Mouse (Mus musculus) neural tube, embryonic 11.5 days (tissue): ENCODE results near the gene Gimap8. TPM values are rescaled to one million over a fixed set of nuclear protein-coding genes. Genes with fewer than 3 reads are reported as not detected.
"Not testable (repeated sequence)": the region's sequence is repeated elsewhere in the genome, so short reads cannot be mapped to it uniquely, and the experiment has no call there.

Experiments used
- ATAC-seq: fragments of 200-750 bp; cut with Nextera tagmentation; 2 replicates; pipeline ENCODE4 v1.8.0; 2017; ENCODE audit warnings: moderate number of reproducible peaks, mild to moderate bottlenecking, moderate TSS enrichment, moderate library complexity; ENCODE audit not compliant: insufficient read depth, low FRiP score, low TSS enrichment
- DNase-seq: peaks from one replicate; pipeline ENCODE4 v3.0.0-alpha.2; 2015; ENCODE audit warnings: low spot score
- H3K27ac ChIP-seq: fragments of 300-500 bp; sonication (generic); 2 replicates; pipeline ENCODE4 v1.5.1; 2014; ENCODE audit warnings: low read depth, mild to moderate bottlenecking, low read length
- H3K27me3 ChIP-seq: fragments of 300-500 bp; sonication (generic); 2 replicates; pipeline ENCODE4 v1.6.1; 2014; ENCODE audit warnings: mild to moderate bottlenecking, low read length, mixed read lengths; ENCODE audit not compliant: control insufficient read depth, insufficient read depth
- H3K36me3 ChIP-seq: fragments of 300-500 bp; sonication (generic); 2 replicates; pipeline ENCODE4 v1.6.1; 2014; ENCODE audit warnings: mild to moderate bottlenecking, low read length, moderate library complexity, mixed read lengths; ENCODE audit not compliant: control insufficient read depth, insufficient read depth
- H3K4me1 ChIP-seq: fragments of 300-500 bp; sonication (generic); 2 replicates; pipeline ENCODE4 v1.6.1; 2014; ENCODE audit warnings: low read length, mixed read lengths; ENCODE audit not compliant: control insufficient read depth, insufficient read depth
- H3K4me2 ChIP-seq: fragments of 300-500 bp; sonication (generic); 2 replicates; pipeline ENCODE4 v1.6.1; 2014; ENCODE audit warnings: low read depth, mild to moderate bottlenecking, moderate library complexity
- H3K4me3 ChIP-seq: fragments of 300-500 bp; sonication (generic); 2 replicates; pipeline ENCODE4 v1.5.1; 2014; ENCODE audit warnings: low read depth, low read length
- H3K9ac ChIP-seq: fragments of 300-500 bp; sonication (generic); 2 replicates; pipeline ENCODE4 v1.6.1; 2014; ENCODE audit warnings: mild to moderate bottlenecking, low read length
- H3K9me3 ChIP-seq: fragments of 300-500 bp; sonication (generic); 2 replicates; pipeline ENCODE4 v1.6.1; 2016; ENCODE audit warnings: low read length; ENCODE audit not compliant: control insufficient read depth
- WGBS: fragments of 180-500 bp; shearing (Covaris S2); extraction: QIAGEN DNeasy Blood & Tissue Kit; methylation state at CpG from one replicate; pipeline ENCODE4 v1.1.7; 2014; 5-methylcytosine and 5-hydroxymethylcytosine counted together
- polyA plus RNA-seq: library from polyadenylated mRNA; unstranded; fragments of >200 nt; fragmentation: Nextera tagmentation; extraction: Ambion mirVana; gene quantifications from 2 replicates; pipeline ENCODE4 v1.2.1, GENCODE M21; 2014

Gimap8 gene
- polyA plus RNA-seq, 1 experiment from 2014 or later: 0.23 TPM

DNA sequence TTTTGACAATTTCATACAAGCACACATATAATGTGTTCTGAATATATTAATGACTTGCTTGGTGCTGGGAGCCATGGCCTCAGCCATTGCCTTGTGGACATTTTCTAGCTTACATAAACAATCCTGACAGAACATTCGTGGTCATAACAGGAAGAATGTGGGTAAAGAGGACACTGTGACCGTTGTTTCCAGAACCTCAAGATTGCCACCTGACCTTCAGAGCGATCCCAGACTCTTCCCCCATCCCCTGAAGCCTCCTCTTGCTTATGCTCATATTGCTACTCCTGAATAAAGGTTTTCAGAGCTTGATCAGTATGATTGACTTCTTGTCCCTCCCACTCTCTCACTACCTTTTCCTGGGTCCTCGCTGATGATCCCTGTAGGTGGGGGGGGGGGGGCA, 31.4 kb downstream of the Gimap8 start:
- Histone ChIP-seq H3K4me1 (no peaks in the 10 kb centered on the region), H3K9ac (no peak overlapping the region), H3K27ac (no peak overlapping the region), H3K27me3 (no peaks in the 10 kb centered on the region), H3K4me3 (no peak overlapping the region), H3K4me2 (no peak overlapping the region), H3K9me3 (no peaks in the 10 kb centered on the region), H3K36me3 (no peaks in the 10 kb centered on the region)
- no peak for DNase-seq
- ATAC-seq: no peak
- WGBS: 77% methylated on average over 4 of the region's 4 CpGs

DNA sequence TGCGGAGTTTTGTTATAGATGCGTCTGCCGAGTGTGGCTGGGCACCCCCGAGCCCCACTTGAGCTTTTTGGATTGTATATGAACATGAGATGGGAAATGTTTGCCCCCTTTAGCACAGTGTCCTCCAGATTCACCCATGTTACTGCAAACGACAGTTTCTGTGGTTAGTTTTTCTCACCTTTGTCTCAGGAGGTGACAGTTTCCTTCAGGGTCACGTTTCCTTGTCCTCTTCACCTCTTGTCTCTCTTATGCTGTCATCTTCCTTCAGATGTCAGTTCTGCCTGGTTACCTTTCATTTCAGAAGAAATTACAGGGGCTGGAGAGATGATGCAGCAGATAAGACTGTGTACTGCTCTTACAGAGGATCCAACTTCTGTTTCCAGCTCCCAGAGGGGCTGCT, 32.7 kb downstream of the Gimap8 start:
- Histone ChIP-seq H3K27ac (no peak overlapping the region), H3K4me1 (no peaks in the 10 kb centered on the region), H3K27me3 (no peaks in the 10 kb centered on the region), H3K4me3 (no peak overlapping the region), H3K4me2 (no peak overlapping the region), H3K36me3 (no peaks in the 10 kb centered on the region), H3K9me3 (no peaks in the 10 kb centered on the region), H3K9ac (no peak overlapping the region)
- DNase-seq: no peak
- 80% methylated on average over 6 of the region's 6 CpGs for WGBS
- ATAC-seq: no peak

GRCm38 (mm10) chr6:48680421-48680820, 33.4 kb downstream of the Gimap8 start:
- H3K4me3 ChIP-seq: no peak overlapping the region
- no peaks in the 10 kb centered on the region for H3K4me1 ChIP-seq
- H3K9me3 ChIP-seq: no peaks in the 10 kb centered on the region
- no peaks in the 10 kb centered on the region for H3K36me3 ChIP-seq
- 85% methylated on average over 5 of the region's 5 CpGs for WGBS
- DNase-seq (no peak), ATAC-seq (no peak)
- no peaks in the 10 kb centered on the region for H3K27me3 ChIP-seq
- no peak overlapping the region for H3K9ac ChIP-seq
- H3K4me2 ChIP-seq: no peak overlapping the region
- no peak overlapping the region for H3K27ac ChIP-seq

DNA sequence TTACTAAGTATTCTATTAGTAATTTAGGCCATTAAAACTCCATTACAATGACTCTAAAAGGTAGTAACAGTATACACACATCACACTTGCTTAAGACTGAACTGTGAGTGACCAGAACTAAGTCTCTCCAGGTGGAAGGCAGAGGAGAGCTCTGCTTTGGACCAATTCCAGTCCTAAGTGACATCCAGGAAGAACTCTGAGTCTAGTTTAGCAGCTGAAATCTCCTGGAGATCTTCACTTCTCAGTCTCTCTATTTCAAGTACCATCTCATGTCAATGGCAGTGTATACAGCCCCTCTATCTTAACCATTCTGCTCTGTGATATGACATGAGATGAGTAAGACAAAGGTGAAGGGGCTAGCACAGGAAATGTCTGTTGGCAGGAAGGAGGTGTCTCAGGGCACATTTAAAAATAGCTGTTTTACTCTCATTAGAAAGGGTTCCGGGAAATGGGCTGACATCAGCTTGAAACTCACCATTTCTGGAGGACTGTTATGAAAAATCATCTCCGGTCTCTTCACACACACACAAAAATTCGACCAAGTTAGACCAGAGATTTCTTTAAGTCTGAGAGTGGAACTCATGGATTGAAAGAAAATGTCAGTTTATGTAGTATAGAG, 34.5 kb downstream of the Gimap8 start:
- WGBS: 83% methylated on average over 3 of the region's 3 CpGs
- H3K4me2 ChIP-seq: no peak overlapping the region
- H3K9ac ChIP-seq: no peak overlapping the region
- H3K27me3 ChIP-seq: no peaks in the 10 kb centered on the region
- no peaks in the 10 kb centered on the region for H3K36me3 ChIP-seq
- no peak for ATAC-seq
- no peaks in the 10 kb centered on the region for H3K4me1 ChIP-seq
- no peak overlapping the region for H3K27ac ChIP-seq
- DNase-seq: no peak
- no peak overlapping the region for H3K4me3 ChIP-seq
- no peaks in the 10 kb centered on the region for H3K9me3 ChIP-seq

DNA sequence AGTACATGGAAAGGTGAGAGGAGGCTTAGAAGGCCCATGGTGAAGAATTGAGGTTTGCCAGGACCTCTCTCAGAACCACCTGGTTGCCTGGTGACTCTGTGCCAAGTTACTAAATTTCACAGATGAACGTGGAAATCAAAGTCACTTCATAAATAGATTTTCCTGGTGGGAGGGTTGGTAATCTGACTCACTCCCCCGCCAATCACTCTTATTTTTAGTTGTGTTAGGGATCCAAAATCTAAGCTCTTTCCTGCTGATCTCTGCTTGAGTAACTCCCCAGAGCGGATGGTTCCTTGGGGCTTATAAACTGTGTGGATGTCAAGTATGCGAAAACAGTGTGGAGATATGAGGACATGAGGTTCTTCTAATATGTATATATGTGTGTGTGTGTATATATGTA, 35.2 kb downstream of the Gimap8 start:
- WGBS: 85% methylated on average over 4 of the region's 4 CpGs
- ATAC-seq (no peak), DNase-seq (no peak)
- no peaks in the 10 kb centered on the region for H3K27me3 ChIP-seq
- no peaks in the 10 kb centered on the region for H3K4me1 ChIP-seq
- no peak overlapping the region for H3K9ac ChIP-seq
- H3K27ac ChIP-seq: no peak overlapping the region
- no peak overlapping the region for H3K4me3 ChIP-seq
- no peaks in the 10 kb centered on the region for H3K9me3 ChIP-seq
- H3K36me3 ChIP-seq: no peaks in the 10 kb centered on the region
- H3K4me2 ChIP-seq: no peak overlapping the region

GRCm38 (mm10) chr6:48683263-48683821, 36.3 kb downstream of the Gimap8 start:
- H3K4me2 ChIP-seq, H3K9me3 ChIP-seq, H3K4me1 ChIP-seq, H3K27ac ChIP-seq, H3K27me3 ChIP-seq, H3K4me3 ChIP-seq, H3K36me3 ChIP-seq, DNase-seq, H3K9ac ChIP-seq, ATAC-seq: not testable (repeated sequence)
- 97% methylated on average over 3 of the region's 4 CpGs for WGBS

GRCm38 (mm10) chr6:48684319-48684718, 37.3 kb downstream of the Gimap8 start, which contains the start of gene Gimap4:
Gene Gimap4, plus strand, starts transcription at chr6:48684549.
- H3K27me3 ChIP-seq: no peaks in the 10 kb centered on the region
- H3K36me3 ChIP-seq: no peaks in the 10 kb centered on the region
- H3K9me3 ChIP-seq: no peaks in the 10 kb centered on the region
- H3K4me1 ChIP-seq: no peaks in the 10 kb centered on the region
- H3K4me2 ChIP-seq: no peak within 1 kb of the TSS
- no peak within 1 kb of the TSS for H3K27ac ChIP-seq
- H3K9ac ChIP-seq: no peak within 1 kb of the TSS
- WGBS: 77% methylated on average over 5 of the region's 5 CpGs
- ATAC-seq (no peak), DNase-seq (no peak)
- H3K4me3 ChIP-seq: no peak within 1 kb of the TSS

GRCm38 (mm10) chr6:48684806-48685205, 37.8 kb downstream of the Gimap8 start:
- no peaks in the 10 kb centered on the region for H3K4me1 ChIP-seq
- WGBS: 66% methylated on average over 4 of the region's 4 CpGs
- no peak overlapping the region for H3K4me2 ChIP-seq
- DNase-seq (no peak), ATAC-seq (no peak)
- no peak overlapping the region for H3K4me3 ChIP-seq
- H3K9me3 ChIP-seq: no peaks in the 10 kb centered on the region
- no peaks in the 10 kb centered on the region for H3K36me3 ChIP-seq
- no peak overlapping the region for H3K27ac ChIP-seq
- H3K27me3 ChIP-seq: no peaks in the 10 kb centered on the region
- no peak overlapping the region for H3K9ac ChIP-seq

DNA sequence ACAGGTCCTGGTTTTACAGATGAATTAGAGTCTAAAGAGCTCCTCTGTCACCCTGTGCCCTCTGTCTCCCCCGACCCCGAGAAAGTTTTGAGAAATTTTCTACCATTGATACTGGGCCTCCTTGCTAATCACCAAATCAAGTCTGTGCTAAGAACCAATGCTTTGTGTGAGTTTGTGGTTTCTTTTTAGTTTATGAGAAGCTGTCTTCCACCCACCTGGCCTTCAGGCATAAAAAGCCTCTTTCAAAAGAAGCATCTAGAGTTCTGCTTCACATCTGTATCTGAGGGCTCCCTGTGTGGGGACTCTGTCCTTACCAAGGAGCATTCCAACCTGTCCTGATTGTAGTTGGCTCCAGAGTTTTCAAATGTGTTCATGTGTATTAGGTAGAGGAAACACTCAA, 38.2 kb downstream of the Gimap8 start:
- no peaks in the 10 kb centered on the region for H3K4me1 ChIP-seq
- H3K9ac ChIP-seq: no peak overlapping the region
- H3K4me2 ChIP-seq: no peak overlapping the region
- H3K27ac ChIP-seq: no peak overlapping the region
- no peak for DNase-seq
- ATAC-seq: no peak
- 86% methylated on average over 2 of the region's 2 CpGs for WGBS
- no peaks in the 10 kb centered on the region for H3K27me3 ChIP-seq
- no peaks in the 10 kb centered on the region for H3K36me3 ChIP-seq
- H3K4me3 ChIP-seq: no peak overlapping the region
- no peaks in the 10 kb centered on the region for H3K9me3 ChIP-seq
